In the genomic region with DNA sequence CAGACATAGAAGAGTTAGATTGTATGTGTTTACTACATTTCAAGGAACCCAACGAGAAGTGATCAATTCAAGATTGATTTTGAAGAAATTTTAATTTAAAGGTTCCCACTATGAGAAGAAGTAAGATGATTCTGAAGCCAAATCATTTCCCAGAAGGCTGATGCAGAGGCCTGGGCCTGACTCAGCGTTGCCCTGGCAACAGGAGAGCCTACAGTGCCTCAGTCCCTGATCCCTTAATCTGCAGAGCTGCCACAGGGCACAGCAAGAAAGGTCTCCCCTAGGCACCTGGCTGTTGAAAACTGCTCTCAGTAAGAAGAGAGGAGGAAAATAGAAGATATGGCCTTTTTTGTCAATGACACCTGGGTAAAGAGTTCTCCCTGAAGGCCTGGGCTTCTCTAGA, we compare ENCODE assay signal across 14 mouse cellular contexts. TPM values are rescaled to one million over a fixed set of nuclear protein-coding genes. Genes with fewer than 3 reads are reported as not detected.
DNase-seq lines count a peak whose midpoint lies in the region; ATAC-seq and TF ChIP-seq lines count a peak whose summit lies in the region.
"Had no signal": no experiment of that assay in that cellular context is flagged by ENCODE, and none has a peak within 500 bp of the region (broad histone marks: within the 10 kb centered on the region; RNA-seq: fewer than 3 reads in every experiment).

No protein-coding gene starts in this region.

- ATAC-seq in liver, embryonic 12.5 days, result no peak

- H3K27ac ChIP-seq in liver, embryonic 12.5 days, result no peak overlapping the region
- H3K27ac ChIP-seq: hindbrain, embryonic 14.5 days had no signal

- peak; percentile 52 to 63 for DNase-seq in cerebellum, postnatal 25 days
- no peak for DNase-seq in cerebellum, postnatal 4 days (ENCODE audit: low spot score in 2 of 2)
- DNase-seq in left cerebral cortex, postnatal 25 days (ENCODE audit: low spot score in 2 of 2), result peak; percentile 51 to 68
- DNase-seq in left cerebral cortex, postnatal 4 days, result no peak
- peak; percentile 58 for DNase-seq in brain, embryonic 14.5 days (ENCODE audit: low read depth)
- peak; percentile 26 for DNase-seq in telencephalon, adult 2 months (ENCODE audit: low read depth, low spot score)
- no peak for DNase-seq in lung, postnatal 10 days
- DNase-seq: kidney, adult 8-10 months; thymus, postnatal 14 days had no signal

- H3K4me2 ChIP-seq in liver, embryonic 12.5 days, result no peak overlapping the region
- H3K4me2 ChIP-seq: heart, embryonic 12.5 days; hindbrain, embryonic 14.5 days; liver, embryonic 11.5 days had no signal

- TF ChIP-seq POLR2A in brain, embryonic 14.5 days (IDR thresholded peaks at IDR 0.05; ENCODE audit: borderline replicate concordance, extremely low read depth, insufficient read depth, insufficient read length, poor library complexity, severe bottlenecking), result no peak

- H3K9me3 ChIP-seq in liver, embryonic 12.5 days (replicated peaks), result 0 out of 2 replicates have a peak, but pooled peaks cover 9% of the 10 kb centered on the region

- peaks cover 9% of the 10 kb centered on the region for H3K4me1 ChIP-seq in liver, embryonic 12.5 days

- intact Hi-C loops in left cerebral cortex, postnatal 25 days (cut with DNase I), result no loop called here
- intact Hi-C loops in left cerebral cortex, postnatal 4 days (cut with DNase I), result no loop called here

- WGBS in liver, embryonic 12.5 days (ENCODE audit: insufficient replicate concordance), result 77% methylated on average over 2 of the region's 2 CpGs

- no peak overlapping the region for H3K4me3 ChIP-seq in liver, embryonic 12.5 days
- H3K4me3 ChIP-seq: erythroblast, embryonic 14.5 days; heart, embryonic 12.5 days had no signal

- TF ChIP-seq CTCF in brain, embryonic 14.5 days (IDR thresholded peaks at IDR 0.05; ENCODE audit: borderline replicate concordance, extremely low read depth, insufficient read depth, insufficient read length), result no peak

- peaks cover 27% of the 10 kb centered on the region for H3K36me3 ChIP-seq in liver, embryonic 12.5 days

- no peaks in the 10 kb centered on the region for H3K27me3 ChIP-seq in liver, embryonic 12.5 days (replicated peaks)

- no peak overlapping the region for H3K9ac ChIP-seq in liver, embryonic 12.5 days
- H3K9ac ChIP-seq: heart, embryonic 12.5 days; hindbrain, embryonic 14.5 days had no signal

RNA-seq across cellular contexts. Expression of gene Zfp777, which starts 28.7 kb away (rescaled TPM):
- 10 to 100 TPM; 30.4 to 40.0 TPM for total RNA-seq in left cerebral cortex, postnatal 25 days (2021)
- total RNA-seq in left cerebral cortex, postnatal 4 days (2021), result 10 to 100 TPM; 35.5 to 43.4 TPM
- polyA plus RNA-seq in brain, embryonic 14.5 days (2012; rRNA removed), result 13.7 and 24.4 TPM in 2 replicates
- 4.9 and 5.5 TPM in 2 replicates for polyA plus RNA-seq in liver, embryonic 12.5 days (2016; fragmentation: Nextera tagmentation; extraction: Ambion mirVana)

Comparison
In these comparisons a context has a peak if more than half of its experiments do, and no peak if none do; other contexts are left out.
1. DNase-seq: peak in cerebellum, postnatal 25 days (2 of 2), left cerebral cortex, postnatal 25 days (2 of 2), brain, embryonic 14.5 days (single experiment) and telencephalon, adult 2 months (single experiment); none in cerebellum, postnatal 4 days (0 of 2), left cerebral cortex, postnatal 4 days (single experiment) and lung, postnatal 10 days (single experiment).